In genomic region chr1:164744955-164745608, GRCm38 (mm10) we compare ENCODE assay signal across 10 mouse cellular contexts. TPM values are rescaled to one million over a fixed set of nuclear protein-coding genes. Genes with fewer than 3 reads are reported as not detected.
DNase-seq lines count a peak whose midpoint lies in the region; ATAC-seq and TF ChIP-seq lines count a peak whose summit lies in the region.
"Had no signal": no experiment of that assay in that cellular context is flagged by ENCODE, and none has a peak within 500 bp of the region (broad histone marks: within the 10 kb centered on the region; RNA-seq: fewer than 3 reads in every experiment).

No protein-coding gene starts in this region.

- no peak for ATAC-seq in intestine, postnatal 0 days

- no peaks in the 10 kb centered on the region for H3K27me3 ChIP-seq in intestine, postnatal 0 days (replicated peaks; ENCODE audit: control insufficient read depth, insufficient read depth, low read length)
- H3K27me3 ChIP-seq: embryonic facial prominence, embryonic 12.5 days; stomach, embryonic 15.5 days had no signal

- no peak overlapping the region for H3K4me3 ChIP-seq in ES-E14 (ENCODE audit: insufficient read depth in 1 of 2, low read depth in 1 of 2, low read length in 2 of 2, poor library complexity in 1 of 2, severe bottlenecking in 1 of 2)
- no peak overlapping the region for H3K4me3 ChIP-seq in intestine, postnatal 0 days (ENCODE audit: low read depth, low read length)
- H3K4me3 ChIP-seq: embryonic facial prominence, embryonic 12.5 days; stomach, embryonic 15.5 days had no signal

- peak; percentile 35; the same call in 1 of the 2 replicates for TF ChIP-seq CTCF in brain, embryonic 14.5 days (IDR thresholded peaks at IDR 0.05; ENCODE audit: borderline replicate concordance, extremely low read depth, insufficient read depth, insufficient read length)
- TF ChIP-seq CTCF in intestine, postnatal 0 days (IDR thresholded peaks at IDR 0.05; ENCODE audit: low read depth): peak; percentile 77

- H3K9ac ChIP-seq in ES-E14 (ENCODE audit: insufficient read depth, low read depth, low read length, poor library complexity, severe bottlenecking): no peak overlapping the region
- no peak overlapping the region for H3K9ac ChIP-seq in intestine, postnatal 0 days (ENCODE audit: low read depth, low read length)
- H3K9ac ChIP-seq: embryonic facial prominence, embryonic 12.5 days; stomach, embryonic 15.5 days had no signal

- TF ChIP-seq POLR2A in brain, embryonic 14.5 days (IDR thresholded peaks at IDR 0.05; ENCODE audit: borderline replicate concordance, extremely low read depth, insufficient read depth, insufficient read length, poor library complexity, severe bottlenecking): no peak

- H3K9me3 ChIP-seq in ES-E14 (ENCODE audit: control insufficient read depth, insufficient read depth, low read depth, low read length): no peaks in the 10 kb centered on the region
- no peaks in the 10 kb centered on the region for H3K9me3 ChIP-seq in intestine, postnatal 0 days (ENCODE audit: control insufficient read depth)
- H3K9me3 ChIP-seq: embryonic facial prominence, embryonic 12.5 days; stomach, embryonic 15.5 days had no signal

- H3K4me1 ChIP-seq in ES-E14 (ENCODE audit: control insufficient read depth in 2 of 2, insufficient read depth in 2 of 2, low read length in 2 of 2, poor library complexity in 1 of 2): no peaks in the 10 kb centered on the region
- no peaks in the 10 kb centered on the region for H3K4me1 ChIP-seq in intestine, postnatal 0 days (replicated peaks; ENCODE audit: control insufficient read depth, insufficient read depth, low read length)
- H3K4me1 ChIP-seq: embryonic facial prominence, embryonic 12.5 days; stomach, embryonic 15.5 days had no signal

- peak; percentile 60 for DNase-seq in kidney, adult 9 months
- no peak for DNase-seq in kidney, adult 18-20 months
- DNase-seq in ES-E14 (ENCODE audit: low read depth, low spot score): peak; percentile 33
- DNase-seq in brain, embryonic 14.5 days (ENCODE audit: low read depth): peak; percentile 61
- no peak for DNase-seq in ovary, postnatal 36 days (ENCODE audit: low spot score)
- DNase-seq in layer of hippocampus, adult 9-11 months: no peak
- DNase-seq in spleen, postnatal 4 days (ENCODE audit: low spot score in 2 of 2): no peak

- in situ Hi-C loops in ES-E14 (cut with MboI; ENCODE audit: low sequenced_read_pairs in 2 of 2, unreplicated experiment in 2 of 2): no loop called here

- H3K27ac ChIP-seq in ES-E14 (ENCODE audit: insufficient read depth, low read depth, low read length, poor library complexity, severe bottlenecking): no peak overlapping the region
- H3K27ac ChIP-seq in intestine, postnatal 0 days (ENCODE audit: low read depth, low read length): no peak overlapping the region
- H3K27ac ChIP-seq: embryonic facial prominence, embryonic 12.5 days; stomach, embryonic 15.5 days had no signal

- H3K4me2 ChIP-seq in intestine, postnatal 0 days (replicated peaks; ENCODE audit: low read depth): no peak overlapping the region
- H3K4me2 ChIP-seq: embryonic facial prominence, embryonic 12.5 days; stomach, embryonic 15.5 days had no signal

- H3K36me3 ChIP-seq in ES-E14 (ENCODE audit: control insufficient read depth, insufficient read depth, low read length, poor library complexity, severe bottlenecking): no peaks in the 10 kb centered on the region
- no peaks in the 10 kb centered on the region for H3K36me3 ChIP-seq in intestine, postnatal 0 days (ENCODE audit: control insufficient read depth, insufficient read depth)
- H3K36me3 ChIP-seq: embryonic facial prominence, embryonic 12.5 days; stomach, embryonic 15.5 days had no signal

TF ChIP-seq in ES-E14, 5 proteins besides CTCF, POLR2A, EP300 and RAD21:
- no peak for TF ChIP-seq MAFK (IDR thresholded peaks at IDR 0.05; ENCODE audit: insufficient read depth, low read depth, low read length)
- TF ChIP-seq ZNF384 (IDR thresholded peaks at IDR 0.05; ENCODE audit: low read depth, low read length): no peak
- TF ChIP-seq ZC3H11A (IDR thresholded peaks at IDR 0.05; ENCODE audit: borderline replicate concordance, low read depth, low read length): peak; percentile 37; the same call in 1 of the 2 replicates
- TF ChIP-seq HCFC1 (IDR thresholded peaks at IDR 0.05; ENCODE audit: borderline replicate concordance, insufficient read depth, low read length): no peak

RNA-seq across cellular contexts. Expression of gene Dpt, which starts 51.4 kb away (rescaled TPM):
- not detected in 2 replicates for total RNA-seq in ES-E14 (2012; rRNA removed)
- polyA plus RNA-seq in brain, embryonic 14.5 days (2012; rRNA removed): 2.1 and 3.0 TPM in 2 replicates
- polyA plus RNA-seq in intestine, postnatal 0 days (2015; fragmentation: Nextera tagmentation; extraction: Ambion mirVana): 22.6 and 27.9 TPM in 2 replicates

Comparison
In these comparisons a context has a peak if more than half of its experiments do, and no peak if none do; other contexts are left out.
1. DNase-seq: peak in kidney, adult 9 months (single experiment), ES-E14 (single experiment) and brain, embryonic 14.5 days (single experiment); none in kidney, adult 18-20 months (single experiment), ovary, postnatal 36 days (single experiment), layer of hippocampus, adult 9-11 months (single experiment) and spleen, postnatal 4 days (0 of 2).